Mouse (Mus musculus) stomach, postnatal 0 days (tissue): ENCODE results near the gene Nt5m. TPM values are rescaled to one million over a fixed set of nuclear protein-coding genes. Genes with fewer than 3 reads are reported as not detected.
A peak's percentile ranks its signal among the peaks of the same experiment; 100 is the strongest.

ENCODE experiments used
- ATAC-seq: fragments of 200-750 bp; cut with Nextera tagmentation; 2 replicates; pipeline ENCODE4 v1.8.0; 2017; ENCODE audit not compliant: low FRiP score, low TSS enrichment
- DNase-seq: peaks from one replicate; pipeline ENCODE4 v3.0.0-alpha.2; 2016; ENCODE audit warnings: low spot score
- H3K27ac ChIP-seq: fragments of 300-500 bp; sonication (generic); replicated peaks from 2 replicates; pipeline ENCODE4 v1.5.1; 2014; ENCODE audit warnings: mild to moderate bottlenecking, control low read depth
- H3K27me3 ChIP-seq: fragments of 300-500 bp; sonication (generic); 2 replicates; pipeline ENCODE4 v1.6.1; 2014; ENCODE audit warnings: low read length; ENCODE audit not compliant: control insufficient read depth, insufficient read depth
- H3K36me3 ChIP-seq: fragments of 300-500 bp; sonication (generic); 2 replicates; pipeline ENCODE4 v1.6.1; 2014; ENCODE audit warnings: low read length, mixed read lengths; ENCODE audit not compliant: control insufficient read depth, insufficient read depth
- H3K4me1 ChIP-seq: fragments of 300-500 bp; sonication (generic); replicated peaks from 2 replicates; pipeline ENCODE4 v1.6.1; 2014; ENCODE audit warnings: antibody characterized with exemption; ENCODE audit not compliant: control insufficient read depth, insufficient read depth
- H3K4me2 ChIP-seq: fragments of 300-500 bp; sonication (generic); replicated peaks from 2 replicates; pipeline ENCODE4 v1.6.1; 2014; ENCODE audit warnings: low read depth, mild to moderate bottlenecking, control low read depth, moderate library complexity
- H3K4me3 ChIP-seq: fragments of 300-500 bp; sonication (generic); 2 replicates; pipeline ENCODE4 v1.5.1; 2014; ENCODE audit warnings: low read depth, low read length, control low read depth
- H3K9ac ChIP-seq: fragments of 300-500 bp; sonication (generic); 2 replicates; pipeline ENCODE4 v1.6.1; 2014; ENCODE audit warnings: mild to moderate bottlenecking, low read length, control low read depth, mixed read lengths
- H3K9me3 ChIP-seq: fragments of 300-500 bp; sonication (generic); 2 replicates; pipeline ENCODE4 v1.6.1; 2016; ENCODE audit warnings: low read length; ENCODE audit not compliant: control insufficient read depth
- CTCF ChIP-seq: IDR thresholded peaks from 2 replicates; pipeline ENCODE4 v1.5.1; 2016; ENCODE audit warnings: antibody characterized with exemption, low read depth, mild to moderate bottlenecking, moderate library complexity
- EP300 ChIP-seq: optimal IDR thresholded peaks from 2 replicates; pipeline ENCODE3; 2016; ENCODE audit warnings: antibody characterized with exemption
- WGBS: fragments of 180-500 bp; shearing (Covaris S2); extraction: QIAGEN DNeasy Blood & Tissue Kit; methylation state at CpG from one replicate; pipeline ENCODE4 v1.1.7; 2014; 5-methylcytosine and 5-hydroxymethylcytosine counted together
- polyA plus RNA-seq: library from polyadenylated mRNA; unstranded; fragments of >200 nt; fragmentation: Nextera tagmentation; extraction: Ambion mirVana; gene quantifications from 2 replicates; pipeline ENCODE4 v1.2.1, GENCODE M21; 2015

The Nt5m gene
- polyA plus RNA-seq, 1 experiment from 2014 or later, result 21.9 TPM

- H3K36me3 ChIP-seq, result peaks cover 12% of the 10 kb centered on the region
- H3K4me2 ChIP-seq, result peak overlapping the region; percentile 84
- H3K4me3 ChIP-seq, result peak overlapping the region; percentile 79
- ATAC-seq (no peak), DNase-seq (no peak)
- TF ChIP-seq EP300 (no peak), CTCF (no peak)
- no peaks in the 10 kb centered on the region for H3K27me3 ChIP-seq
- peak overlapping the region; percentile 97 for H3K27ac ChIP-seq
- H3K9ac ChIP-seq, result peak overlapping the region; percentile 97; the same call in 1 of the 2 replicates
- 0 out of 2 replicates have a peak, but pooled peaks cover 5% of the 10 kb centered on the region for H3K4me1 ChIP-seq
- 57% methylated on average over 14 of the region's 14 CpGs for WGBS
- no peaks in the 10 kb centered on the region for H3K9me3 ChIP-seq
Observed at GRCm38 (mm10) chr11:59810480-59811158, 28.6 kb upstream of the Nt5m start.

DNA sequence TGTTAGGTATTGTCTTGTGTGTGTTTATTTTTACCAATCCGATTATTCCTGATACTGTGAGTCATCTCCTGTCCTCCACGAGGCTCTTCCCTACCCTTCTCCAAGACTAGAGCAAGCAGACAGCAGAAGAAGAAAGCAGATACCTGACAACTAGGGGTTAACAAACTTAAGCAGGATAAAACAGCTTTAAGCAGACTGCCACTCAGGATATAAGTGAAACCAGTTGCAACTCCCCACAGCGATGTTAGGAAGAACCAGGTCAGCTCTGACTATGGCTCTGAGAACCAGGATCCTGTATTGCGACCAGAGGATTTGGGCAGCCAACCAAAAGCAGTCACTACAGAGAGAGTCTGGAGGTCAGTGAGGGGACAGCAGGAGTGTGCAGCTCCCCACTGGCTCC is 28.0 kb upstream of the Nt5m start:
- TF ChIP-seq CTCF (no peak), EP300 (no peak)
- Histone ChIP-seq H3K4me3 (no peak overlapping the region), H3K4me2 (no peak overlapping the region), H3K27me3 (no peaks in the 10 kb centered on the region), H3K9me3 (no peaks in the 10 kb centered on the region), H3K4me1 (0 out of 2 replicates have a peak, but pooled peaks cover 5% of the 10 kb centered on the region), H3K27ac (no peak overlapping the region; the same call in 1 of the 2 replicates), H3K9ac (no peak overlapping the region), H3K36me3 (peaks cover 8% of the 10 kb centered on the region; the same call in 1 of the 2 replicates)
- DNase-seq (no peak), ATAC-seq (no peak)
- 46% methylated on average over 4 of the region's 4 CpGs for WGBS

DNA sequence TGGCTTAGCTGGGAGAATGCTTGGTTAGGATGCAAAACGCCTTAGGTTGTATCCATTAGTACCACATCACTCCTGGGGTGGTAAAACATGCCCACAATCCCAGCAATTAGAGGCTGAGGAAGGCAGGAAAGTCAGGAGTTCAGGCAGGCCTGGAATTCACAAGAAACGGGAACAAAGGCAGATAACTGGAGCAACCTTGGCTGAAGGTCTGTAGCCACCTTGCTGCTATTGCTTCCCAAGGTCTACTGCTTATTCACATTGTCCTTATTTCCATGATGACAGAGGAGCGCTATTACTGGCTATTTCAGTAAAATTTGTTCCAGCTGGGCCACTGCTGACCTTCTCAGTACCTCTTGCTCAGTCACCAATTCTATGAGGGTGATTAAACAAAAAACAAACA is 26.0 kb upstream of the Nt5m start:
- no peak for ATAC-seq
- Histone ChIP-seq H3K27me3 (no peaks in the 10 kb centered on the region), H3K36me3 (peaks cover 5% of the 10 kb centered on the region), H3K4me3 (no peak overlapping the region), H3K4me1 (0 out of 2 replicates have a peak, but pooled peaks cover 5% of the 10 kb centered on the region), H3K9me3 (no peaks in the 10 kb centered on the region), H3K4me2 (no peak overlapping the region), H3K9ac (no peak overlapping the region), H3K27ac (no peak overlapping the region)
- TF ChIP-seq CTCF (no peak), EP300 (no peak)
- WGBS, result 56% methylated on average over 3 of the region's 3 CpGs
- no peak for DNase-seq

DNA sequence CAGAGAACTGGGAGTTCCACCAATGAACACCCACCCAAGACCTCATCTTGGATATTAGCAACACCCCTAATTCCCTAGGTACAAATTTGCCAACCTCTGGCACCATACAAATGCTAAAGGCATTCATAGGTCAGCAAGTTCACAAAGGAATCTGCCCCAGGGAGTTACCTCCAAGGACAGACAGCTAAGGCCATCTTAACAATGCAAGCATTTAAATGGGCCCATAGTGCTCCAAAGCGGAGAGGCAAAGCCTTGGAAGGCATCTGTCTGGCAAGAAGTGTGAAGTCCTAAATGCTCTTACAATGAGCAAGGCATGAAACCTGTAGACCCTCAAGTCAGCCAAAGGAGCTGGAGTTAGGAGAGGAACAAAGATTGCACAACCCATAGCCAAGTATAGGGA is 24.9 kb upstream of the Nt5m start:
- Histone ChIP-seq H3K36me3 (peaks cover 14% of the 10 kb centered on the region), H3K27ac (no peak overlapping the region), H3K4me3 (no peak overlapping the region), H3K4me2 (no peak overlapping the region), H3K9me3 (no peaks in the 10 kb centered on the region), H3K9ac (no peak overlapping the region), H3K4me1 (no peaks in the 10 kb centered on the region), H3K27me3 (no peaks in the 10 kb centered on the region)
- TF ChIP-seq CTCF (no peak), EP300 (no peak)
- no peak for ATAC-seq
- no peak for DNase-seq
- WGBS, result 97% methylated on average over 1 of the region's 1 CpGs

GRCm38 (mm10) chr11:59814936-59815335 is 24.3 kb upstream of the Nt5m start:
- no peak for ATAC-seq
- H3K27me3 ChIP-seq, result no peaks in the 10 kb centered on the region
- no peak overlapping the region for H3K4me2 ChIP-seq
- H3K9me3 ChIP-seq, result no peaks in the 10 kb centered on the region
- H3K9ac ChIP-seq, result no peak overlapping the region
- WGBS, result 84% methylated on average over 6 of the region's 6 CpGs
- no peaks in the 10 kb centered on the region for H3K4me1 ChIP-seq
- no peak for DNase-seq
- H3K36me3 ChIP-seq, result peaks cover 19% of the 10 kb centered on the region
- TF ChIP-seq EP300 (no peak), CTCF (no peak)
- no peak overlapping the region for H3K27ac ChIP-seq
- no peak overlapping the region for H3K4me3 ChIP-seq

GRCm38 (mm10) chr11:59815482-59816065 is 23.7 kb upstream of the Nt5m start:
- DNase-seq, result no peak
- Histone ChIP-seq H3K4me3 (no peak overlapping the region), H3K27ac (no peak overlapping the region), H3K9me3 (no peaks in the 10 kb centered on the region), H3K9ac (no peak overlapping the region), H3K36me3 (peaks cover 24% of the 10 kb centered on the region), H3K4me1 (no peaks in the 10 kb centered on the region), H3K4me2 (no peak overlapping the region), H3K27me3 (no peaks in the 10 kb centered on the region)
- no peak for TF ChIP-seq EP300
- ATAC-seq, result no peak
- 89% methylated on average over 6 of the region's 6 CpGs for WGBS
